Mouse (Mus musculus) erythroblast, embryonic 14.5 days (primary cell): ENCODE measurements around the gene Scel. TPM values are rescaled to one million over a fixed set of nuclear protein-coding genes. Genes with fewer than 3 reads are reported as not detected.

Experiments used
- H3K27me3 ChIP-seq: 2 replicates; pipeline ENCODE4 v1.6.1; 2012; ENCODE audit warnings: inconsistent platforms; ENCODE audit not compliant: control insufficient read depth
- H3K36me3 ChIP-seq: 2 replicates; pipeline ENCODE4 v1.6.1; 2012; ENCODE audit warnings: mild to moderate bottlenecking, inconsistent platforms; ENCODE audit not compliant: control insufficient read depth
- H3K4me1 ChIP-seq: 2 replicates; pipeline ENCODE4 v1.6.1; 2012; ENCODE audit warnings: inconsistent platforms; ENCODE audit not compliant: control insufficient read depth
- H3K4me3 ChIP-seq: replicated peaks from 2 replicates; pipeline ENCODE3; 2012; ENCODE audit warnings: moderate library complexity, mild to moderate bottlenecking, inconsistent platforms
- H3K9me3 ChIP-seq: 2 replicates; pipeline ENCODE4 v1.6.1; 2012; ENCODE audit warnings: low read length, inconsistent platforms, mixed read lengths; ENCODE audit not compliant: control insufficient read depth
- GATA1 ChIP-seq: IDR thresholded peaks from 2 replicates; pipeline ENCODE4 v1.6.1; 2012; ENCODE audit warnings: low read length, inconsistent platforms, mixed read lengths
- TAL1 ChIP-seq: IDR thresholded peaks from 3 replicates; pipeline ENCODE4 v1.6.1; 2012; ENCODE audit warnings: low read length, inconsistent platforms, mixed read lengths
- polyA plus RNA-seq: library from polyadenylated mRNA; stranded (reverse); fragments of >175 nt; gene quantifications from 2 replicates; pipeline ENCODE4 v1.2.3, GENCODE M21; 2012

The Scel gene
- polyA plus RNA-seq, 1 experiment, result not detected

DNA sequence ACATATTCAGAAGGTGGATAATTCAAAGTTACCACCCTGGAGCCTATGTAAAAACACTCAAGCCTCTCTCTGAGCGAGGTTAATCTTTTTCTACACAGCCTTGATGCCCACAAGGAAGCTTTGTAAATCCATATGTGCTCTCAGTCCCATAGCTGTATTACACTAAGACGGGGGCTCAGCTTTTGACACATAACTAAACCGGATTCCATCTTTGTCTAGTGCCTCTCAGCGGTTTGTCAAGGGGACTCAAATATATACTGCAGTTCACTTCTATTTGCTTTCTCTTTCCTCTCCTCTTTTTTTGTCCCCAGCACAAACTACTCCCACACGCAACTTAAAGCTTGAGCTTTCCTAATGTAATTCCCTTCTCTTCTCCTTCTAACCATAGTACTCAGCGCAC is 113.0 kb downstream of the Scel start:
- Histone ChIP-seq H3K4me3 (no peak overlapping the region), H3K36me3 (no peaks in the 10 kb centered on the region), H3K4me1 (no peaks in the 10 kb centered on the region), H3K9me3 (no peaks in the 10 kb centered on the region), H3K27me3 (no peaks in the 10 kb centered on the region)
- TF ChIP-seq TAL1 (no peak), GATA1 (no peak)

DNA sequence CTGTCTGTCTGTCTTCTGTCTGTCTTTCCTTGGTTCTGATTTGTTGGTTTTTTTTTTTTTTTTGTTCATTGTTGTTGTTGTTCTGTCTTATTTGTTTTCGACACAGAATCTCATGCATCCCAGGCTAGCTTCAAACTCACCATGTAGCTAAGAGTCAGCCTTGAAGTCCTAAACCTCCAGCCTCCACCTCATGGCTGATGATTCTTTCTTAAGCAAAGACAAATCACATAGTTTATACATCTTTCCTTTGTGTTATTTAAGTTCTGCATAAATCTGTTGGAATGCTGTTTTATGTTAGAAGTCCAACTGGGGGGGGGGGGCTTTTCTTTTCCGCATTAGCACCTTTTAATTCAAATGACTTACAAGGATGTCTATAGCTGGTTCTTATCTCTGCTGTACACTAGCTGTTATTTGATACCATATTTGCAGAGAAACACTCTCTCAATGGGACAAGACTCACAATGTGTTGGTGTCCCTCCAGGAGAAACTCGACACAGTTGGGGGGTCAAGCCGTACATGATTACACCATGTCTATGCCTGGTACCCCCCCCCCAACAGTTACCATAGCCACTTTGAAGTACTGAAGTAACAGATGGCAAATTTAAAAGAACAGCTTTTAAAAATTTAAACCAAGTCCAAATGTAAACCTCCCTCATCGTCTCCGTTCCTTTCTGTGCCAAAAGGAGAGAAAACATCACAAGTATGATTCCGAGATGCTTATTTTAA is 116.7 kb downstream of the Scel start:
- no peak overlapping the region for H3K4me3 ChIP-seq
- no peaks in the 10 kb centered on the region for H3K4me1 ChIP-seq
- no peaks in the 10 kb centered on the region for H3K36me3 ChIP-seq
- 0 out of 2 replicates have a peak, but pooled peaks cover 3% of the 10 kb centered on the region for H3K9me3 ChIP-seq
- no peaks in the 10 kb centered on the region for H3K27me3 ChIP-seq
- TF ChIP-seq GATA1 (no peak), TAL1 (no peak)

DNA sequence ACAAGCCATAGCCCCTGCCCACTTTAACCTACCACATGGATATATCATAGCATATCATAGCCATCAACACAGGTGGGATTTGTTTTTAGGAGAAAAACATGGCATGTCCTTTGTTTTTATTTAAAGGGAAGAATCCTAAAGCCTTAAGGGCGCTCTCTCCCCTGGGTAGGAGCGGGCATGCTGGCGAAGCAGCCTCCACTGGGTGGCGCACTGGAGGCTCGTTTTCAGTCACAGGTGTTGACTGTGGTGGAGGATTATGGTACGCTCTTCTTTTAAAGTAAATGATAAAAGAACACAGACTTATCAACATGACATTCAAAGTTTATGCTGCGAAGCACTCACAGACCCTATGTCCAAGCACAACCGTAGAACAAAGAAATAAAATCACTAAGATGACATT is 117.4 kb downstream of the Scel start:
- no peaks in the 10 kb centered on the region for H3K4me1 ChIP-seq
- no peak for TF ChIP-seq TAL1
- no peak for TF ChIP-seq GATA1
- H3K4me3 ChIP-seq, result no peak overlapping the region
- no peaks in the 10 kb centered on the region for H3K27me3 ChIP-seq
- H3K9me3 ChIP-seq, result 0 out of 2 replicates have a peak, but pooled peaks cover 3% of the 10 kb centered on the region
- H3K36me3 ChIP-seq, result no peaks in the 10 kb centered on the region

- no peak overlapping the region for H3K4me3 ChIP-seq
- no peaks in the 10 kb centered on the region for H3K4me1 ChIP-seq
- peaks cover 6% of the 10 kb centered on the region for H3K27me3 ChIP-seq
- no peak for TF ChIP-seq GATA1
- TF ChIP-seq TAL1, result no peak
- H3K36me3 ChIP-seq, result no peaks in the 10 kb centered on the region
- H3K9me3 ChIP-seq, result no peaks in the 10 kb centered on the region
Measured at GRCm38 (mm10) chr14:103643933-103644332, 130.8 kb downstream of the Scel start.

DNA sequence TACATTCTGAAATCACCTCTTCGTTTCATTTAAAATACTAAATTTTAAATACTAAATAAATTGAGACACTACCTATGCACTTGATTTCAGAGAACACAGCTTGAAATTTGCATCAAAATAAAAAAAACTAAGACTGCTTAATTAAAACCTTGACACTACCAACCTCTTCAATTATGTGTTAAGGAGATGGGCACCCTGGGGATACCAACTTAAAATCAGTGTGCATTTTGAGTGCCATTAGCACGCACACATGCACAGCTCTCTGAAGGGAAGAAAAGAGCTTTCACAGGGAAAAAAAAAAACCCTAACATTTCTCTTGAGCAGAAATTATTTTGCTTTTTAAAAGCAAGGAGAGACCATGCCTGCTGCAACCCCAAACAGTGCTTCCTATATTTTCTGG is 134.8 kb downstream of the Scel start:
- peaks cover 10% of the 10 kb centered on the region for H3K4me1 ChIP-seq
- H3K36me3 ChIP-seq, result no peaks in the 10 kb centered on the region
- peaks cover 35% of the 10 kb centered on the region for H3K27me3 ChIP-seq
- TF ChIP-seq TAL1, result no peak
- TF ChIP-seq GATA1, result no peak
- no peaks in the 10 kb centered on the region for H3K9me3 ChIP-seq
- no peak overlapping the region for H3K4me3 ChIP-seq

GRCm38 (mm10) chr14:103648623-103649255 is 135.6 kb downstream of the Scel start:
- Histone ChIP-seq H3K9me3 (no peaks in the 10 kb centered on the region), H3K4me1 (peaks cover 10% of the 10 kb centered on the region)
- TF ChIP-seq TAL1, result no peak
- no peak for TF ChIP-seq GATA1

GRCm38 (mm10) chr14:103649302-103649701 is 136.2 kb downstream of the Scel start:
- Histone ChIP-seq H3K36me3 (no peaks in the 10 kb centered on the region), H3K4me3 (no peak overlapping the region), H3K4me1 (peaks cover 10% of the 10 kb centered on the region), H3K9me3 (no peaks in the 10 kb centered on the region), H3K27me3 (peaks cover 35% of the 10 kb centered on the region)
- TF ChIP-seq TAL1, result no peak
- no peak for TF ChIP-seq GATA1

More at GRCm38 (mm10) chr14:103648623-103649255, 135.6 kb downstream of the Scel start:
- Histone ChIP-seq H3K4me3 (no peak overlapping the region), H3K36me3 (no peaks in the 10 kb centered on the region), H3K27me3 (peaks cover 35% of the 10 kb centered on the region)

- H3K4me1 ChIP-seq, result peaks cover 10% of the 10 kb centered on the region
- peak within 1 kb of the TSS; percentile 55 for H3K4me3 ChIP-seq
- TF ChIP-seq TAL1 (no peak), GATA1 (no peak)
- H3K9me3 ChIP-seq, result no peaks in the 10 kb centered on the region
- peaks cover 35% of the 10 kb centered on the region for H3K27me3 ChIP-seq
- H3K36me3 ChIP-seq, result no peaks in the 10 kb centered on the region
Measured at GRCm38 (mm10) chr14:103649896-103650334, 136.8 kb downstream of the Scel start, which contains the start of gene Slain1. Gene Slain1, plus strand, starts transcription at chr14:103650228.

GRCm38 (mm10) chr14:103650413-103651101 is 137.4 kb downstream of the Scel start:
- TF ChIP-seq GATA1 (no peak), TAL1 (no peak)
- Histone ChIP-seq H3K4me1 (peaks cover 10% of the 10 kb centered on the region), H3K36me3 (no peaks in the 10 kb centered on the region), H3K4me3 (peak overlapping the region; percentile 55), H3K27me3 (peaks cover 35% of the 10 kb centered on the region), H3K9me3 (no peaks in the 10 kb centered on the region)
